Mouse (Mus musculus): ENCODE measurements around the gene Zwilch.

DNA sequence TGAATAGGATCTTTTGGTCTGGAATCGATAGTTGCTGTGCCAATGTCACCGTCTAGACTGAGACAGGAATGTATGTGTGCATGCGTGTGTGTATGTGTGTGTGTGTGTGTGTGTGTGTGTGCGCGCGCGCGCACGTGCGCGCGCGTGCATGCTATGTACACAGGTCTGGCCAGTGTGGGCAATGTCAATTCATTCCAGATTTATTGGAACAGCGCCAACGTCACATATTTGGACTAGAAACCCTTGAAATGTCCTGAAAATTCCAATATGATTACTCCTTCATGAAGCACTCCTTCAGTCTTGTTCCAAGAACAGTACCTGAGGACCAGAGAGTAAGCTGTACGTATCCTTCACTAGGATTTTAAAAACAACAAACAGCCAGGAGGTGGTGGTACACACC, 62.4 kb downstream of the Zwilch start:
- TF ChIP-seq GATA1 (IDR thresholded peaks at IDR 0.05; ENCODE audit: borderline replicate concordance, low read length) (no peak), FLI1 (IDR thresholded peaks at IDR 0.05; ENCODE audit: low read length) (no peak)
